Mouse (Mus musculus): Measurements from ENCODE around the gene Nceh1.

DNA sequence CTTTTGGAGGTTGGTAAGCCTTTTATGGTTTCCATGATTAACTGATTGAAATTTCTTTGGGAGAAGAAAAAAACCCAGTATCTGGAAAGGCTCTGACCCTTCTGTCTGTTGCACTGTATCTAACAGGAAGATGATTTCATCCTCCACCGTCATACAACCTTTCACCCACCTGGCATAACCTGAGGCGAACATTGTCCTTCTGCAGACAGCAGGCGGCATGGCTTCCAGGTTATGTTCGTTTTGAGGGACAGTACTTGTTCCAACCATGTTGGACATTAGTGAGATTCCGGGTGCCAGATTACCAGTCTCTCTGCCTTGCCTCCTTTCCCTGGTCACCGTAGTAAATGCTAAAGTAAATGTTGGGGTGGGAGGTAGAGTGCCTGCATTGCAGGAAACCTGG, 51.1 kb downstream of the Nceh1 start:
- no peak for TF ChIP-seq EP300 (optimal IDR thresholded peaks at IDR 0.05)
- TF ChIP-seq CTCF (IDR thresholded peaks at IDR 0.05; ENCODE audit: low read depth), result no peak
